Mouse (Mus musculus) left cerebral cortex, adult 8-10 months (tissue): ENCODE measurements around the gene Fbrs. TPM values are rescaled to one million over a fixed set of nuclear protein-coding genes. Genes with fewer than 3 reads are reported as not detected.
A peak's percentile ranks its signal among the peaks of the same experiment; 100 is the strongest.
"Not testable (repeated sequence)": the region's sequence is repeated elsewhere in the genome, so short reads cannot be mapped to it uniquely, and the experiment has no call there.

ENCODE experiments used
- DNase-seq, 2 experiments: peaks; one replicate each; pipeline ENCODE4 v3.0.0; 2022; ENCODE audit warnings: low spot score in 2 of 2
- total RNA-seq, 4 experiments: library from RNA; stranded (reverse); gene quantifications; 2 replicates each; pipeline ENCODE4 v1.2.4; 2022

The Fbrs gene
- total RNA-seq, 4 experiments from 2014 or later: 47.1 to 55.2 (median 51.7) TPM

- no peak for DNase-seq
Measured at GRCm38 (mm10) chr7:127475186-127475740, 3.7 kb upstream of the Fbrs start.

GRCm38 (mm10) chr7:127476336-127476735, 2.7 kb upstream of the Fbrs start:
- DNase-seq: no peak

- DNase-seq: no peak
Measured at GRCm38 (mm10) chr7:127476855-127477254, 2.1 kb upstream of the Fbrs start.

GRCm38 (mm10) chr7:127477687-127478634, 1.0 kb upstream of the Fbrs start:
- DNase-seq: peak; percentile 100

GRCm38 (mm10) chr7:127479318-127480225, 573 bp downstream of the Fbrs start:
- no peak for DNase-seq

- no peak for DNase-seq
Measured at GRCm38 (mm10) chr7:127480321-127480720, 1.3 kb downstream of the Fbrs start.

GRCm38 (mm10) chr7:127485416-127485815, 6.4 kb downstream of the Fbrs start:
- DNase-seq: no peak

- not testable (repeated sequence) for DNase-seq
Measured at GRCm38 (mm10) chr7:127488364-127488763, 9.4 kb downstream of the Fbrs start.

GRCm38 (mm10) chr7:127489982-127490381, 11.0 kb downstream of the Fbrs start:
- no peak for DNase-seq

- no peak for DNase-seq
Measured at GRCm38 (mm10) chr7:127491846-127492245, 12.8 kb downstream of the Fbrs start.

GRCm38 (mm10) chr7:127494648-127495047, 15.6 kb downstream of the Fbrs start:
- DNase-seq: no peak

GRCm38 (mm10) chr7:127497382-127497781, 18.4 kb downstream of the Fbrs start:
- no peak for DNase-seq

- DNase-seq: no peak
Measured at GRCm38 (mm10) chr7:127498407-127498806, 19.4 kb downstream of the Fbrs start.

- DNase-seq: no peak
Measured at GRCm38 (mm10) chr7:127508291-127508690, 29.3 kb downstream of the Fbrs start.

GRCm38 (mm10) chr7:127509830-127510229, 30.8 kb downstream of the Fbrs start:
- not testable (repeated sequence) for DNase-seq

- DNase-seq: no peak
Measured at GRCm38 (mm10) chr7:127511241-127511640, 32.2 kb downstream of the Fbrs start.

GRCm38 (mm10) chr7:127511808-127512230, 32.8 kb downstream of the Fbrs start, which contains the start of gene Srcap:
TSS of gene Srcap (plus strand) at chr7:127511983.
- DNase-seq: peak; percentile 90 to 97

GRCm38 (mm10) chr7:127512231-127513015, 33.4 kb downstream of the Fbrs start:
- peak; percentile 54 to 89 for DNase-seq

GRCm38 (mm10) chr7:127513016-127513390, 34.0 kb downstream of the Fbrs start:
- no peak for DNase-seq

- no peak for DNase-seq
Measured at GRCm38 (mm10) chr7:127513781-127514180, 34.8 kb downstream of the Fbrs start.

GRCm38 (mm10) chr7:127515846-127516245, 36.8 kb downstream of the Fbrs start:
- DNase-seq: no peak
